Mouse (Mus musculus) thymus, postnatal 25 days (tissue): ENCODE data around the gene Abhd16a.
A peak's percentile ranks its signal among the peaks of the same experiment; 100 is the strongest.
"Not testable (repeated sequence)": the region's sequence is repeated elsewhere in the genome, so short reads cannot be mapped to it uniquely, and the experiment has no call there.

Experiments used
- DNase-seq: peaks from one replicate; pipeline ENCODE4 v3.0.0; 2022

The Abhd16a gene

GRCm38 (mm10) chr17:35123287-35123686 is 34.2 kb downstream of the Abhd16a start:
- not testable (repeated sequence) for DNase-seq

GRCm38 (mm10) chr17:35124261-35124896 is 35.3 kb downstream of the Abhd16a start:
- DNase-seq = not testable (repeated sequence)

DNA sequence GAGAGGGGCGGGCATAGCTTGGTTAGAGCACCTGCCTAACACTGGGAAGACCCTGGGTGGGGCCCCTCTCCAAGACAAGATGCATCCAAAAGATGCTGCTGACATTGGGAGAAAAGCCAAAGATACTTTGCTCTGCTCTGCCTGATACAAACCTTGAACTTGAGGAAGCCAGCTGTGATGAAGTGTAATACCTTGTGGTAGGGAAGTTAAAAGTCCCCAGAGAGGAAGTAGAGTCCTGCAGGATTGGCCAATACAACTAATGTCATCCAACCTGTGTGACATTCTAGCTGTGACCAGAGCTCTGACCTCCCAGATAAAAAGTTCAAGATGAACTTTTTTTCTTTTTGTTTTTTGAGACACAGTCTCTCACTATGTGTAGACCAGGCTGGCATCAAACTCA is 36.0 kb downstream of the Abhd16a start:
- no peak for DNase-seq

DNA sequence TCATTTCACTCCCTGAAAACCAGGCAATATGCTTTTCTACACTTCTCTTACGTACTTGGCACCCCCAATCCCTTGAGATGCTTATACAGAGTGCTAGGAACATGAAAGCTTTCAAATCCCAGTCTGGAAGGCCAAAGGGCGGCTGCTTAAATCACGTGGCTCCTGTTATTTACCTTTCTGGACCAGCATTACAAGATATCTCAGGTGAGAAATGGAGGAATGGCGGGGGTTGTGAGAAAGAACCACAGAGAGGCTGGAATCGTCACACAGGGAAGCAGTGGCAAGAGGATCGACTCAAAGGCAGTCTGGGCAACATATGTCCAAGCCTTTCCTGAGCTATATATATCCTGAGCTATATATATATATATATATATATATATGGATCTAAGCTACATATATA is 36.5 kb downstream of the Abhd16a start:
- DNase-seq = no peak

- peak; percentile 87 for DNase-seq
Measured at GRCm38 (mm10) chr17:35126206-35126611, 37.1 kb downstream of the Abhd16a start, which contains the start of gene D17H6S53E. Gene D17H6S53E, plus strand, starts transcription at chr17:35126373.

DNA sequence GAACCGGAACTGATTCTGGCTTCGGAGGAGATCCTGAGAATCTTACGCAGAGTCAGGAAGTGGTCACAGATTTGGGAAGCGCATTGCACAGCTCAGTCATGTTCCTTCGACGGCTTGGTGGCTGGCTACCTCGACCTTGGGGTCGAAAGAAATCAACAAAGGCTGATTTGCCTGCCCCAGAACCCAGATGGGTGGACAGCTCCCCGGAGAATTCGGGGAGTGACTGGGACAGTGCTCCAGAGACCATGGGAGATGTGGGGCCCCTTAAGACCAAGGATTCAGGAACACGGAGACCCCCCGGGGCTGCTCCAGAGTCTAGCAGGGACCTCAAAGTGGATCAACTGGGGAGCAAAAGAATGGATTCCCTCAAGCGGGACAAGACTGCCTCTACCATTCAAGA is 38.0 kb downstream of the Abhd16a start:
- no peak for DNase-seq

DNA sequence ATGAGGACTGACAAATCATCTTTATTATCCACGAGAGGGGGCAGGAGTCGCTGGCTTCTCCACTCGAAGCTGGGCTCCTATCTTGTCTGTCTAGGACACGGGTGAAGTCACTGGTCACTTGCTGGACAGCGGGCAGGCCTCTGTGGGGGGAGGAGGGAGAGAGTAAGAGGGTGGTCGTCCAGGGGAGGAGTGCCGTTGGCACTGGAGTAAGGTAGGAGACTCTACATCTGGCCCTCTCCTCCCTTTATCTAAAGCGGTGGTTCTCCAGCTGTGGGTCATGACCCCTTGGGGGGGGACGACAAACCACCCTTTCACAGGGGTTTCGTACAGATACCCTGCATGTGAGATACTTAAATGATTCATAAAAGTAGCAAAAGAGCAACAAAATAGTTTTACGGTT is 39.9 kb downstream of the Abhd16a start:
- DNase-seq = no peak

DNA sequence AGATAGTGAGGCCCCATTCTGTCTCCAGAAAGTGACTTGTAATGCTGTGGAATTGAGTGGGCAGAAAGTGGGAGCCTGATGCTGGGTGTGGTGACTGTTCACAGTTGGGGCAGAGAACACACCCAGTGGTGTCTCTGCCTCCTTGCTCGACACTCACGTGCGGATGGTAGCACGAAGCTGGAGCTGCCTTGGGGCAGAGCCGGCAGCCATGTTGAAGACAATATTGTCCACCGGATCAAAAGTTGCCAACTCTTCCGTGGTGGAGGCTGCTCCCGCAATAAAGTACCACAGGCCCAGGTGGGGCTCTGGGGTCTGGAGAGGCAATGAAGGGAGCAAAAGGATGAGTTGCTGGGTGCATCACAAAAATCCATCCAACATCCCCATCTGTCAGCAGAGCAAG is 42.0 kb downstream of the Abhd16a start:
- no peak for DNase-seq

GRCm38 (mm10) chr17:35131500-35132173 is 42.6 kb downstream of the Abhd16a start, which contains the start of gene Apom:
Gene Apom, minus strand, starts transcription at chr17:35132050.
- no peak for DNase-seq

DNA sequence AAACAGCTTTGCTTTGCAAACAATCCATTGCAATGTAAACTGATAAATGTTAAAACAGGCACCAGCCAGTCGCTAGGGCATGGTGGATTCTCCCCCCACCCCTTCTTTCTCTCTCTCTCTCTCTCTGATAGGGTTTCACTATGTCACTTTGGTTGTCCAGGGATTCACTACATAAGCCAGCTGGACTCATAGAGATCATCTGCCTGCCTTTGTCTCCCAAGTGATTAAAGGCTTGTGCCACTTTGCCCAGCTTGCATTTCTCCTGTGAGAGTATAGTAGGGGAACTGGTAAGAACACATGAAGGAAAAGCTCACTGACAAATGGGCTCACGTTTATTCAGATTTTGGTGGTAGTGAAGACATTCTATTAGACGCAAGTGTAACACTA is 43.1 kb downstream of the Abhd16a start:
- no peak for DNase-seq

GRCm38 (mm10) chr17:35133517-35133916 is 44.5 kb downstream of the Abhd16a start:
- DNase-seq = no peak

- peak; percentile 95 for DNase-seq
Measured at GRCm38 (mm10) chr17:35134801-35135590, 45.9 kb downstream of the Abhd16a start, which contains the start of gene Bag6. Gene Bag6, plus strand, starts transcription at chr17:35135178.

DNA sequence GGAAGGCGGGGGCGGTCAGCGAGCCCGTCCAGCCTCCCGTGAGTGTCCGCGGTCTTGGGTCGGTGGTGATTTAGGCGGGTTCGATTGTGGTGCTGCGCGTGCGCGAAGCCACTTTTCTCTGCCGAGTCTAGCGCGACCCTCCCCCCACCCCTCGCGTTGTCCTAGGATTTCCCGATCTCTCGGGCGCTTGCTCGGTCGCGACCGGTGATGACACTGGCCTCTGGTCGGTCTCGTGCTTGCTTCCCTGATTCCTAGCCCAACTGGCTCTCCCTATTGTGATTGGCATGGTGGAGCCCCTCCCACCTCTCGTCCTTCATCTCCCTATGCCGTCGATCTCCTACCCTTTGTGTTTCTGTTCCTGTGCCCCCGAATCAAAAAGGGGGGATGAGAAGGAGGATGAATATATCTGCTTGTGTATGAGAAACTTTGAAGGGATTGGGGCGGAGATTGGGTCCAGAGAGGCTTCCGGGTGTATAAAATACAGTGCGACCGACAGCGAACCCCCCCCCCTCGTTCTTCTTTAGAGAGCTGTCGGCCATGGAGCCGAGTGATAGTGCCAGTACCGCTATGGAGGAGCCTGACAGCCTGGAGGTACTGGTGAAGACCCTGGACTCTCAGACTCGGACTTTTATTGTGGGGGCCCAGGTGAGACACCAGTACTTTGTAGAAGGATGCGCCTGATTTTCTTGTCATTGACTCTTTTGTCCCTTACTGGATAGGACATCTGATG is 46.7 kb downstream of the Abhd16a start:
- no peak for DNase-seq

- DNase-seq = no peak
Measured at GRCm38 (mm10) chr17:35139269-35139668, 50.2 kb downstream of the Abhd16a start.

- no peak for DNase-seq
Measured at GRCm38 (mm10) chr17:35140490-35140996, 51.5 kb downstream of the Abhd16a start.

- no peak for DNase-seq
Measured at GRCm38 (mm10) chr17:35141971-35142370, 52.9 kb downstream of the Abhd16a start.

GRCm38 (mm10) chr17:35146139-35146538 is 57.1 kb downstream of the Abhd16a start:
- no peak for DNase-seq

GRCm38 (mm10) chr17:35147348-35147747 is 58.3 kb downstream of the Abhd16a start:
- no peak for DNase-seq

- DNase-seq = no peak
Measured at GRCm38 (mm10) chr17:35147922-35148639, 59.0 kb downstream of the Abhd16a start.

DNA sequence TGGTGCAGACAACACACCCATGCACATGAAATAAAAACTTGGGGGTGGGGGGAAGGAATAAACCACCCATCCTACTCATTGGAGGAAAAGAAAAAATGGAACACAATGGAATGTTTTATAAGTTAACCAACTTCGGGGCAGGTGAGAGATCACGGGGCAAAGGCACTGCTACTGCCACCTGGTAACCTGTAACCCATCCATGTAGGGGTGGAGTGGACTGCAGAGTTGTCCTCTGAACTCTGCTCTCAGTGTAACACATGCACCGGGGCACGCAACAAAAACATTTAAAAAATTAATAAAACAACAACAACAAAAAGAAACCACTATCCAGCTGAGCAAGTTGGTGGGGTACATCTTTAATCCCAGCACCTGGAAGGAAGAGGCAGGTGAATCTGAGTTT is 63.1 kb downstream of the Abhd16a start:
- DNase-seq = no peak
